Mouse (Mus musculus): ENCODE measurements around the gene Usp10.

- TF ChIP-seq GABPA (IDR thresholded peaks at IDR 0.05; ENCODE audit: low read depth, low read length) (no peak), CHD2 (IDR thresholded peaks at IDR 0.05; ENCODE audit: low read length) (no peak)
These were observed 73.9 kb downstream of the Usp10 start for GRCm38 (mm10) chr8:119984085-119984484.
